Mouse (Mus musculus): ENCODE data around the gene Gm10375.
"Not testable (repeated sequence)": the region's sequence is repeated elsewhere in the genome, so short reads cannot be mapped to it uniquely, and the experiment has no call there.

Gm10375 gene

DNA sequence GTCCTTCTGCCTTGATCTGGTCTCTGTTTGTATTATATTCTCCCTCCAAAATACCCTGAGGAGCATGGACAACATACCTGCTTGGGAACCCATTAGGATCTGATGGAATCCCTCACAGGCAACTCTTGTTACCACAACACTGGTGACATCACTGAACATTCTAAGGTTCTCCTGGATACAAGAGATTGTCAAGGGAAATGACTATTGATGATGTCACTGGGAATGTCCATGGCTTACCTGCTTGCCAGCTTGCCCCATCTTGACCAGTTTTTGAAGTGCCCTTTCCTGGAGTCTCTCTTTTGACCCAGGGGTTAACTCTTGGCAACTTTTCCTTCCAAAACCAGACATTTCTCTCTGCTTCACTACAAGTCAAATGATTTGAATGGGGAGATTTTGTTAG, at the start of gene Gm10375:
Gene Gm10375 (minus strand): TSS at position 101 of the 400 bp plus-strand sequence.
- CTCF ChIA-PET = not testable (repeated sequence)

DNA sequence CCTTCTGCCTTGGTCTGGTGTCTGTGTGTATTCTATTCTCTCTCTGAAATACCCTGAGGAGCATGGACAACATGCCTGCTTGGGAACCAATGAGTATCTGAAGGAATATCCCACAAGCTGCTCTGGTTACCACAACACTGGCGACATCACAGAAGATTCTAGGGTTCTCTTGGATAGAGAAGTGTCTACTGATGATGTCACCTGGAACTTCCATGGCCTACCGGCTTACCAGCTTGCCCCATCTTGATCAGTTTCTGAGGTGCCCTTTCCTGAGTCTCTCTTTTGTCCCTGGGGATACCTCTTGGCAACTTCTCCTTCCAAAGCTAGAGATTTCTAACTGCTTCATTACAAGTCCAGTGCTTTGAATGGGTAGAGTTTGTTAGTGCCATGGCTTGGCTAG, 28.8 kb downstream of the Gm10375 start, which contains the start of gene Gm17654:
Gene Gm17654 (minus strand): TSS at position 101 of the 400 bp plus-strand sequence.
- CTCF ChIA-PET, POLR2A ChIA-PET: not testable (repeated sequence)

More for the DNA sequence above, at the start of gene Gm10375:
- POLR2A ChIA-PET = not testable (repeated sequence)

DNA sequence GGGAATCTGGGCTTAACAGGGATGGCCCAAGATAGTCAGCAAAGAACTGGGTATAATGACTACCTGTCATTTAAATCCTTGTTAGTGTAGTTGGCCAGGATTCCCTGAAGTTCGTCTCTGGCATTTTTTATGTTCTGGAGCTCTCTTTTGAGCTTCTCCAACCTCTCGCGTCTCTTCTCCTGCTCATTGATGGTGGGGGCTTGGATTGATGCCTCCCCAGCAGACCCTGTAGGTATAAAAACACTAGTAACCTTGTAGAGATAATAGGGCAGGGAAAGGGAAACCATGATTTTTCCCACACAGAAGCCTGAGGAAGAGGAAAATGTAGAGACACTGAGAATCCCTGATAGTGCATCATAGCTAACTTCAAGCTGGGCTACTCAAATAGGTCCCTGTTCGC, 29.8 kb downstream of the Gm10375 start:
- CTCF ChIA-PET, POLR2A ChIA-PET: not testable (repeated sequence)
